Comparison of ENCODE assay signal across 24 mouse cellular contexts in the genomic region with DNA sequence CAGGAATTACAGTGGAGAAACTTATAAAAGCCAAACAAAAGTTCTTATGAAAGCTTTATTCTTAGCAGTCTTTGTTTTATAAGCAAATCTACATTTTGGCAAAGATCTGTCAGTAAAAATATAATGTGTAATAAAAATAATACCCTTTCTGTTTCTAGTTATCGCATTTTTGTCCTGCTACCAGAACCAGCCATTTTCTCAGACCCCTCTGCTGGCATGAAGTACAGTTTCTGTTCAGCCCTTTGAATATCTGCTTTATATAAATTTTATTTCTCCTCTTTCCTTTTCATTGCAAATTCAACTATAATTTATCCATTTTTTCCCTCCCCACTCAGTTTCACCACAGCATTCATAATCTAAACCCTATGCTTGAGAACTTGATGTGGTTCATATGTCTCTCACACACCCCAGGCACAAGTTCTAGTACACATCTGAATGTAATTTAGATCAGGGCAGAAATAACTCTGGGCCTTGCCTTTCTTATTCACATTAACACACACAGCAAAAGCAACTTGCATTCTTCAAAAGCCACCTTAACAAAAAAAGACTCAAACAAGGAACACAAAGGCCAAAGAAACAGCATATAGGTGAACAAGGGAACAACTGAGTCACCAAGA.
"Had no signal": no experiment of that assay in that cellular context is flagged by ENCODE, and none has a peak within 500 bp of the region (broad histone marks: within the 10 kb centered on the region; RNA-seq: fewer than 3 reads in every experiment).

No protein-coding gene starts in this region.

- ATAC-seq: liver, embryonic 12.5 days had no signal

- H3K4me1 ChIP-seq: kidney, embryonic 15.5 days; liver, embryonic 12.5 days; liver, embryonic 15.5 days; neural tube, embryonic 12.5 days; neural tube, embryonic 15.5 days had no signal

- DNase-seq: kidney, adult 11 months; kidney, adult 8-10 months; kidney, postnatal 10 days; kidney, postnatal 4 days; layer of hippocampus, adult 9-11 months; liver; lung, adult 18-20 months; lung, postnatal 14 days; lung, postnatal 4 days; midbrain, embryonic 14.5 days; right cerebral cortex, adult 18-20 months; right cerebral cortex, postnatal 14 days; right cerebral cortex, postnatal 4 days; thymus, adult 2 months; thymus, postnatal 14 days; thymus, postnatal 4 days had no signal

- H3K27ac ChIP-seq: kidney, embryonic 15.5 days; left cerebral cortex, adult 2 months; liver, embryonic 12.5 days; liver, embryonic 15.5 days; neural tube, embryonic 12.5 days; neural tube, embryonic 15.5 days; stomach, postnatal 0 days had no signal

- H3K4me2 ChIP-seq: kidney, embryonic 15.5 days; liver, embryonic 12.5 days; liver, embryonic 15.5 days; midbrain, embryonic 11.5 days; neural tube, embryonic 12.5 days; neural tube, embryonic 15.5 days had no signal

- H3K36me3 ChIP-seq: kidney, embryonic 15.5 days; liver, embryonic 12.5 days; liver, embryonic 15.5 days; neural tube, embryonic 12.5 days; neural tube, embryonic 15.5 days had no signal

- H3K4me3 ChIP-seq: kidney, embryonic 15.5 days; left cerebral cortex, adult 2 months; liver, embryonic 12.5 days; liver, embryonic 15.5 days; neural tube, embryonic 12.5 days; neural tube, embryonic 15.5 days had no signal

- H3K9me3 ChIP-seq: kidney, embryonic 15.5 days; liver, embryonic 12.5 days; liver, embryonic 15.5 days; neural tube, embryonic 12.5 days; neural tube, embryonic 15.5 days had no signal

- H3K9ac ChIP-seq: kidney, embryonic 15.5 days; liver, embryonic 12.5 days; liver, embryonic 15.5 days; neural tube, embryonic 12.5 days; neural tube, embryonic 15.5 days had no signal

- H3K27me3 ChIP-seq: kidney, embryonic 15.5 days; liver, embryonic 12.5 days; liver, embryonic 15.5 days; neural tube, embryonic 12.5 days; neural tube, embryonic 15.5 days had no signal
